Mouse (Mus musculus) erythroid progenitor cell, adult 5-6 weeks (primary cell): ENCODE results near the gene Rftn2. TPM values are rescaled to one million over a fixed set of nuclear protein-coding genes. Genes with fewer than 3 reads are reported as not detected.

ENCODE experiments used
- ATAC-seq: replicated peaks from 2 replicates; pipeline ENCODE4 v1.8.0; 2016; ENCODE audit warnings: moderate number of reproducible peaks, mild to moderate bottlenecking, moderate TSS enrichment, inconsistent platforms; ENCODE audit not compliant: poor library complexity, low FRiP score, severe bottlenecking
- total RNA-seq, 2 experiments: library from RNA; stranded (forward) in 1 of 2; stranded (reverse) in 1 of 2; fragments of 150-400 nt in 1 of 2; fragments of 186-747, 209-891 nt in 1 of 2; gene quantifications; 2 replicates each; pipeline versions ENCODE4 v1.2.3 to v1.2.4; 2015 to 2017; ENCODE audit warnings: low replicate concordance in 2 of 2

Gene Rftn2
- total RNA-seq (2015; ENCODE audit: low replicate concordance) (not detected in 2 replicates), total RNA-seq (2017; ENCODE audit: low replicate concordance) (not detected in 2 replicates)

DNA sequence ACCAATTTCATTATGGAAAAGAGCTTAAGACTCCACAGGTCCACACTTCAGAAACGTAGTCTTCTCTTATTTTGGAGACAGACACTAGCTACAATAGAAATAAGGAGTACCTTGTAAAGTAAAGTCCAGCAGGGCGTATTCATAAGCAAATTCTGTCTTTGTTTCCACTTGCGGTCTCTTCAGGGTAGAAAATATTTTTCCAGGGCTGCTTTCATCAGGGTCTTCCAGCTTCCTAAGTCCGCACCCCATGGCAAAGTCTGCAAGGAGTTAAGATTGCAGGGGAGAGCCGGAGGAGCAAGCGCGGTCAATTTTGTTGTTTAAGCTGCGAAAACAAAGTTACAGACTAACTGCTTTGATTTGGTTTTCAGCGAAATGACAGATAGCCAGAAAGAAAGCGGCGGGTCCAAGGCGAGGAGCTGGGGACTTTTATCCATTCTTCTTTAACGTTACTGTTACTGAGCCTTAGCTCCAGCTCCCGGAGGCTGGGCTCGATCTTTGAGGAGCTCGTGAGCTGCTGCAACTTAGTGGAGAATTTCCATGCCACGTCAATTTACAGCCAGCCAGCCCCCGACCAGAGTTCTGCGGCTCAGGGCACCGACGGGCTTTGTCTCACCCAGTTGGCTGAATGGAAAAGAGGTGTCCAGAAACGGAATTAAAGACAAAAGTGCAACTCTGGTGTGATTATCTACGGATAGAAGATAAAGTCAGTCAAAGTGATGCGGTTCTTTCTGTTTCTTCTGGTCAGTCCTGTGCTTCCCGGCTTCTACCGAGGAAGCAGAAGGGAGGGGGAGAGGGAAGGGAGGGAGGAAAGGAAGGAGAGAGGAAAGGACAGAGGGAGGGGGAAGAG is at the start of gene Rftn2:
Gene Rftn2, minus strand, starts transcription at position 772 of the 847 bp plus-strand sequence.
- no peak for ATAC-seq

DNA sequence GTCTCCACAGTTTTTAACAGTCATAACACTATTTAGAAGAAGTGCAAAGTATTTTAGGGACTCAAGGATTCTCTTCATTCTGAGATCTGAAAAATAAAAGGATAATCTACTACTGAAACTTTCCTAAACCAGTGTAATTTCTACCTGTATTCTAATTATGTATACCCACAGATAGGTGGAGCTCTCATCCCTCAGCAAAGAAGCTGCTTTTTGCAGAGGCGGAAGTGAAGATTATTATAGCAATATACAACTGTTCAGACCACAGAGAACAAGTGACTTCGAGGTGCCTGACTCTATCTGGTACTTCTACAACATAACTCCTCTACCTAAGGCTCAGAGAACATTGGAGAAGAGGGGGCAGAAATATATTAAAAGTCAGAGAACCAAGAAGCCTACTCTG is 38.9 kb upstream of the Rftn2 start:
- no peak for ATAC-seq

DNA sequence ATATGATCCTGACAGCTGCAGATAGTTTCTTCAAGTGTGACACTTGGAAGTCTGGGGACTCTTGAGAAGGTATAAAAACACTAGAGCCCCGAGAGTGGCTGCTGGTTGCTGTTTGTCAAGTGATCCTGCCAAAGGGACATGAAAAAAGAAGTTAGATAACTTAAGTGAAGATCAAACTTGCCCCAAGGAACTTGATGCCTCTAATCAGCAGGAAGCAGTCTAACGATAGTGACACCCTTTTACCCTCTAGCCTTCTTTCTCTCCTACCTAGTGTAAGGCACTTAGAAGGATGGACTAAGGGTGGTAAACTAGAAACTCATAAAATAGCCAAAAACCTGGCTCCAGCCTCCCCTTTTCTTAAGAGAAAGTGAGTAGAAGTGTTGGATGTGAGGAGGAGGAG is 37.8 kb upstream of the Rftn2 start:
- ATAC-seq: no peak

DNA sequence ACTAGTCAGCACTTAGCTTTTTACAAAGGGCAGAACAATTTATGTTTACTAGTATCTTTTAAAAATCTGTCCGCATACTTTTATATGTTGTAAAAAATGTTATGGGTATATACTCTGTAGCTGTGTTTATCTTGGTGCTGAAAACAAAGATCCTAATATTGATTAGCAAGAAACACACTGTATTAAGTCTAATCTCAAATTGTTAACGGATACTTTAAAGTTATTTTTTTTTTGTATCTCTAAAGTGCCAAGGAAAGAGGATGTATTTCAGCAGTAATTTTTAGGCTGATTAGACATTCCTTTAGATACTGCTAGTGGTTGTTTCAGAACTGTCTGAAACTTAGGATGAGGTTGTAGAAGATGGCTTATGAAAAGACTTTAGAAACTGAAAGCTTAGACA is 19.8 kb upstream of the Rftn2 start:
- ATAC-seq: no peak

DNA sequence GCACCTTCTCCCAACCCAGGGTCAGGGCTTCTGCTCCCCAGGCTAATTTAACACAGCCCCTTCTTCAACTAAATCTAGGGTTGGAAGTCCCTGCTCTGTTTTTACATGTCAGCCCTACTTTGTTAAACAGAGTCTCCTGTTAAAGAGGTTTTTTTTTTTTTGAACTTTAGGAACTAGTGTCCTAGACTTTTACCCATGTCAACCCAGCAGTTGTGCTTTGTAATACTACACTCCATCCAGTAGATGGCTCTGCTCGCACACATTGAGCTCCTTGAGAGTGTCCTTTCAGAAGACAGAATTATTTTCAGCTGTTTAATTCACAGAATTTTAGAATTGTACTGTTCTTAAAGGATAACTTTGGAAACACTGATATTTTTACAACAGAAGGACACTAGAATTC is 12.7 kb upstream of the Rftn2 start:
- peak; percentile 52 for ATAC-seq

DNA sequence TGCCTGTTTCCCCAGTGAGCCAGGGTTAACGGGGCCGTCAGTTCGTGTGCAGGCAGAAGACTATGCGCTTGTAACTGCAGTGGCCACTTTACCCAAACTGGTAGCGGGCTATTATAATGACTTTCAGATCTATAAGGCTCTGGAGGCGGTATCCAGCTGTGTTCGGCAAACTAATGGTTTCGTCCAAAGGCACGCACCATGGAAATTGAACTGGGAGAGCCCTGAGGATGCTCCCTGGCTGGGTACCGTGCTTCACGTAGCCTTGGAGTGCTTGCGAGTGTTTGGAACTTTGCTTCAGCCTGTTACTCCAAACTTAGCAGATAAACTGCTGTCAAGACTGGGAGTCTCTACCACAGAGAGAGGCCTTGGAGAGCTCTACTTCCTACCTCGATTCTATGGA is 11.9 kb upstream of the Rftn2 start:
- ATAC-seq: no peak

DNA sequence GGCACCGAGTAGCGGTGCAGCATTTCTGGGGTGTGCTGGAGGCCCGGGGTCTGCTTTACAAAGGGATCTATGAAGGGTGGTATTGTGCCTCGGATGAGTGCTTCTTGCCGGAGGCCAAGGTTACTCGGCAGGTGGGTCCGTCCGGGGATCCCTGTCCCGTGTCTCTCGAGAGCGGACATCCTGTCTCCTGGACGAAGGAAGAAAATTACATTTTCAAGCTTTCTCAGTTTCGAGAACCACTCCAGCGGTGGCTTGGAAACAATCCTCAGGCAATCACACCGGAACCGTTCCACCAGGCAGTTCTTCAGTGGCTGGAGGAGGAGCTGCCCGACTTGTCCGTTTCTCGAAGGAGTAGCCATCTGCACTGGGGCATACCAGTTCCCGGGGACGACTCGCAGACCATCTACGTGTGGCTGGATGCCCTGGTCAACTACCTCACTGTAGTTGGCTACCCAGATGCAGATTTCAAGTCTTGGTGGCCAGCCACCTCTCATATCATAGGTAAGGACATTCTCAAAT is 11.1 kb upstream of the Rftn2 start:
- ATAC-seq: peak; percentile 40

DNA sequence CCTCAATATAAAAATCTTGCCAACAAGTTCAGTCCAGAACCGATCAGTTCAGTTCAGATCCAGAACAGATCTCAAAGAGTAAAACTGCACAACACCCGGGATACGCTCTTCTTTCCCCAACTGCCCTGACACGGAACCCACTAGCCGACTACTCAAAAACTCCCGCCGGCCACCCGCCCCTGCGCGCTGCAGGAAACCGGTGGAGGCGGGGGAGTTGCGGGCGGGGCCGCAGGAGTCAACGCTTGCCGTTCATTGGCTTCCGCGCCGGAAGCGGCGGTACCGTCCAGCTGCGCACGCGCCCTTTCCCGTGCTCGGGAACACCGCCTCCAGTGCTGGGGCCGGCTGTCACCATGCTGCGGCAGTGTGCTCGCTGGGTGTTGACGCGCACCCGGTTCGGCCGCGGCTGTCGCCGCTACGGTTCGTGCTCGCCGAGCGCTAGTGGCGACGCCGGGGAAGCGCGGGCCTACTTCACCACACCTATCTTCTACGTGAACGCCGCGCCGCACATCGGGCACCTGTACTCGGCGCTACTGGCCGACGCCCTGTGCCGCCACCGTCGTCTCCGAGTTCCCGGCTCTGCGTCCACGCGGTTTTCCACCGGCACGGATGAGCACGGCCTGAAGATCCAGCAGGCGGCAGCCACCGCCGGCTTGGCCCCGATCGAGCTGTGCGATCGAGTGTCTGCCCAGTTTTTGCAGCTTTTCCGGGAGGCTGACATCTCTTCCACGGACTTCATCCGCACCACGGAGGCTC is 10.5 kb upstream of the Rftn2 start, which contains the start of gene Mars2:
Gene Mars2, plus strand, starts transcription at position 288 of the 753 bp plus-strand sequence.
- ATAC-seq: peak; percentile 94

DNA sequence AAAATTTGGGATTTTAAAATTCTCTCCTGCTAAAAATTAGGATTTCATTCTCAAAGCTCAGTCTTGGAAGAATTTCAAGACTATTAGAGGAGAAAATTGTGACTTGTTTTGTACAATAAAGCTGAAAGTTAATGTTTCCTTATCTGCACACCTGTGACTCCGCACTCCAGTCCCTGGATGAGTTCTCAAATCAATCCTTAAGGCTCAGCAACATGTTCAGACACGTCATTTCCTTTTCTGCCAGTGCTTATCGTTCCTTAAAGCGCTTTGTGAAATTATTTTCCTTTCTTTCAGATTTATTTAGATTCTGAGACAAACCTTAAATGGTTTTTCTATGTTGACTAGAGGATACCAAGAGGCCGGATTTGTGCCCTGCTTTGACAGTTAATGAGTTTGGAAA is 9.9 kb upstream of the Rftn2 start:
- no peak for ATAC-seq

DNA sequence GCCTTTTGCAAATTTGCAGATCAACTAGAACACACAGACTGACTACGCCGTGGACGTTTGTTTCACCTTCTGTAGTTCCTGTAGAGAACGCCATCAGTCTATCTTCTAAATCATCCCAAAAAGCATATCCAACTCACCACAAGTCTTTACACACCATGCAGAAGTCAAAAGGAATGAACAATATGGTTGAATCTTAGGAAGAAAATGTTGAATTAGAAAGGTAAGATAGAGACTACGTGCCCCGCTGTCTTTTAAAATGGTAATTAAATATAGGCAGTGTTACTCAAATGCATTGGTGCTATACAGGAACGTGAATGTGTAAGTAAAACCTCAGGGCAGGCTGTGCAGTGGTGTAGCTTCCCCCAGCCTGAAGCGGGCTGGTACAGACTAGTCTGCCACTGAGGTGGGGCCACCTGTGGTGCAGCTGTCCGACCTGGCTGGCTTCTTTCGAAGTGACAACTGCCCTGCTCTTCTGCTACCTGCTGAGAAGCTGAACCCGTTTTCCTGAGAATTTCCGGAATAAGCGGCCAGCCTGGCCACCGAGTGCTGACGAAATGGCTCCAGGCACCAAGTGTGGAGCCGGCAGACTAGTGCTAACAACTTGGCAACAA is 8.4 kb upstream of the Rftn2 start:
- ATAC-seq: no peak

DNA sequence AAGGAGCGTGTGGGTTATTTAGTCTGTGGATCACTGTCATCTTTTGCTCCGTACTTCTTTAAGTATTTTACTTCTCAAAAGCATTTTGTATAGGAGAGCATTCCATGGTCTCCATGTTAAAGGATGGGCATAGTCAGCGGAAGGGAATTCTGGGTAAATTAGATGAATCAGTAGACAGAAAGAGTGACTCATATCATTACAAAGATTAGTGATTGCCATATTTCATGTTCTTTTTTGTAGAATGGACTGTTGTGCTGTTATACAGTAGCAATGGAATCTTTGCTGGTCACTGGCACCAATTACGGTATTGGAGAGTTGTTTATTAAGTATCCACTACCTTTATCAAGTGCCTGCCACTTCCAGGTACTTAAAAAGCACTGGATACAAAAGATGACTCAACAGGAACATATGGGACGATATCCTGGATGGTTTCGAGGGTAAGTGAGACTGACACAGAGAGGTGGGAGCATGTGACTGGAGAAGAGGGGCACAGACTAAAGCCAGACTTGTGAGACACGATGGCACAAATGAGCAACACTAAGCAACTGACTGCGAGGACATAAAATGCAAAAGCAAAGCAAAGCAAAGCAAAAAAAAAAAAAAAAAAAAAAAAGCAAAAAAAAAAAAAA is 1.8 kb upstream of the Rftn2 start:
- ATAC-seq: no peak

DNA sequence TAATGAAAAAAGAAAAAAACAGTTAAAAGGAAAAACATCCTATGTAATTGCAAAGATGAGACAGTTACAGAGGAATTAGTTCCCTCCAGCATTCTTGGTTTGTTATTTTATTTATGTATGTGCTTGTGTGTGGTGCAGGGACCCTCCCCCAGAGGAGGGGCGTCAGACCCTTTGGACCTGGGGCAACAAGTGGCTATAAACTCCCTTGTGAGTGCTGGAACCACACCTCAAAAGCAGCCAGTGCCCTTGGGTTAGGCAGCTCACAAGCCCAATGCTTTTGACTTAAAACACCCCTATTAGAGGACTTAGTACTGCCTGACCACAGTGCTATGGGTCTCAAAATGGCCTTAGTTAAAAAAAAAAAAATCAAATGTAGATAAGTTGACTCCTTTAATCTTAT is 794 bp upstream of the Rftn2 start:
- no peak for ATAC-seq

DNA sequence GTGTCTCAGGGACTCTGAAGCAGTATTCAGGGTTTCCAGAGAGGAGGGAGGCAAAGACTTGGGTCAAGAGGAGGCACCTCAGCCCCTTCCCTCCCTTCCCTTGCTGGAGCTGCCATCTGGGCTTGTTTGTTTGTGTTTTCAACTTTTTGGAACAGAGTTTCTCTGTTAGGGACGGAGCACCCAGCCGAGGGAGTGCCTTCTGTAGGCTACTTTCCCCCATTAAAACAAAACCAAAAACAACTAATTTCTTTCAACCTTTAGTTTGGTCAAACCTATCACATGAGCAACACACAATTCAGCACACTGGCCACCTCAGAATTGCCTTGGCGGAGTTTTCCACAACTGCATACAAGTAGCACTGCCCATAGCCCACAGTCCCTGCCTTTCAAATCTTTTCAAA is 1.2 kb downstream of the Rftn2 start:
- no peak for ATAC-seq

DNA sequence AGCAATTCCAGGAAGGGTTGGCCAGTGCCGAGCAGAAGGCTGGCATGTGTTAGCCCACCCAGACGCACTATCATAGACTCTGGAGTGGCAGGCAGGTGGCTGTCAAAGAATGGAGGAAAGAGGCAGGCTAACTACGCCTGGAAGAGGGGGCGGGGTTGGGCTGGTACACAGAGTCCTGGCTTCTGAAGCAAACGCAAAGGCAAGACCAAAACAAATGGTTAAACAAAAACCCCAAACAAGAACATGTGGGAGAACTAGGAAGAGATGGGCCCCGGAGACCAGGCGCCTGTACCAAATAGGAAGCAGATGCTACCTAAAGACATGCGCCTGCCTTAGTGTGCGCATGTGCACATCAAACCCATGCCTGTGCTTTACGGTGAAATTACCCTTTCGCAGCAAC is 2.5 kb downstream of the Rftn2 start:
- no peak for ATAC-seq

DNA sequence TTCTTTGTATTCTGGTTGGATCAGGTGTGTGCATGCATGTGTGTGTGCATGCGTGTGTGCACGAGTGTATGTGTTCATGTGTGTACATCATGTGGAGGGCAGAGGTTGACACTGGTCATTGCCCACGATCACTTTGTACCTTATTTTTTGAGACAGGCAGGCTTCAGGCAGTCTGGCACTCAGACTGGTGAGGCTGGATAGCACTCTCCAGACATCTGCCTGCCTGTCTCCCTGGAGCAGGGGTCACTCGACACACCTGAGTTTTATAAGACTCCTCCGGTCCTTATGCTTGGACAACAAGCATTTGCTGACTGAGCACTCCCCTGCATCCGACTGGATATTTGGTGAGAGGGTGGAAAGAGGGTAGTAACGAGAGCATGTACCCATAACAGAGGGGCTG is 3.6 kb downstream of the Rftn2 start:
- no peak for ATAC-seq

DNA sequence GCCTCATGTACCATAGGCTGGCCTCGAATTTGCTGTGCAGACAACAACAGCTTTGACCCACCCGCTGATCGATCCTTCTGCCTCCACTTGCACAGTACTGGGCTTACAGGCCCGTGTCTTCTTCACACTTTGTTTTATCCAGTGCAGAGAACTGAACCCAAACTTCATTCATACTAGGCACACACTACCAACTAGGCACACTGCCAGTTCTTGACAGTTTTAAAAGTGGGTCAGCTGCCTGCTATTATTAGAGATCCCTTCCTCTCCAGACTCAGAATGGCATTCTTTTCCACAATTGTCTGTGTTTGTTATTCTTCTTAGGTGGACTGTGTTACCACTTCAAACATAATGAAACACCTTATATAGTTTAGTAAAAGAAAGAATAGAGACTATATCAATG is 5.2 kb downstream of the Rftn2 start:
- ATAC-seq: no peak

DNA sequence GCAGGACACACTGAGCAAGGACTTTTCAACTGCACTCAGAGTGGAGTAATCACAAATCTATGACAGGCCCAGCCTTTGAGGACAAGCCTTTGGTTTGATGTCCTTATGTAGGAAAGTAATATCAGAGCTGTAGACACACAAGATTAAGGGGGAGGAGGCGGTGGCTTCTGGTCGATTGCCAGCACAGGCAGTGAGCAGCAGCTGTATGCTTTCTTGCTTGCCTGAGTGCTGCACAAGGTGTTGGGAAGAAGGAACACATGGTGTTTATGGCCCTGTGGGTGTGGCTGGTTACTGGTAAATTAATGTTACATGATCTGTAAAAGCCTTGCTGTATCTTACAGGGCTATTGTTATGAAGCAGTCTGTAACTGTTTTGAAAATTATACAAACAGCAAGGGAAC is 9.4 kb downstream of the Rftn2 start:
- no peak for ATAC-seq

DNA sequence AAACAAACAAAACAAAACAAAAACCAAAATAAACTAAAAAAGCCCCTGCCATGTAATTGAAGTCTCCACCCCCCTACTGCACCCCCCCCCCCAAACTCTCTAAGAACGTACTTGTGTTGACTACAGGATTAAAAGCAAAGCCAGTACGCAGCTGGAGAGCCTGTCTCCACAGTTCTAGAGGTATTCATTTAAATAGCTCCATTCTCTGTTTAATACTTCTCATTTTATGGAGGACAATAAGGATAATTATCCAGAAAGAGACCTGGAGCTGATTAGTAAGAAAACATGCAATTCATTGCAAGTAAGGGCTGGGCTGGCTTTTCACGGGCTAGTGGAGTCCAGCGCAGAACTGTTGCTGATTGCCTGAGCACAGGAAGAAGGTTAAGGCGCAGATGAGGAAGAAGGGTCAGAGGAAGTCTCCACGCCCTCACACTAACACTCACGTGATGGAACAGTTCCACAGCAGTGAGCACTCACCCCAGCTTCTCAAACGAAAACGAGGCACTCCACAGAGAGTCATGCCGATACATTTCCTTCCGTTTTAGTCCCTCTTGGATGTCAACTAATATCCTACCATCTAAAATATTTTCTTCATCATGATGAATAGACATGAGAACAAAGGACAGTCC is 11.3 kb downstream of the Rftn2 start:
- no peak for ATAC-seq

DNA sequence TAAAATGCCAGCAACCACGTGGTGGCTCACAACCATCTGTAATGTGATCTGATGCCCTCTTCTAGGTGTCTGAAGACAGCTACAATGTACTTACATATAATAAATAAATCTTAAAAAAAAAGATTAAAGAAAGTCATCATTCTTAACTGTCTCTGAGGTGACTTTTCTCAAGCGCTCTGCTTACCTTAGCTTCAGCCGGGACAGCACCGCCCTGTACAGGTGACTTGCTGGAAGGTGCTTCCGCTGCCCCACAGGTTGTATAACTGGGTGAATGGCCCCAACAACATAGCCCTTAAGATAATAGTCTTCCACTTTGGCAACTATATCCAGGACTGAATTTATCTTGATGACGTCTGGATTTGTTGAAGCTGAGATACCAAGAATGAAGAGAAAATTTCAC is 12.6 kb downstream of the Rftn2 start:
- ATAC-seq: no peak

DNA sequence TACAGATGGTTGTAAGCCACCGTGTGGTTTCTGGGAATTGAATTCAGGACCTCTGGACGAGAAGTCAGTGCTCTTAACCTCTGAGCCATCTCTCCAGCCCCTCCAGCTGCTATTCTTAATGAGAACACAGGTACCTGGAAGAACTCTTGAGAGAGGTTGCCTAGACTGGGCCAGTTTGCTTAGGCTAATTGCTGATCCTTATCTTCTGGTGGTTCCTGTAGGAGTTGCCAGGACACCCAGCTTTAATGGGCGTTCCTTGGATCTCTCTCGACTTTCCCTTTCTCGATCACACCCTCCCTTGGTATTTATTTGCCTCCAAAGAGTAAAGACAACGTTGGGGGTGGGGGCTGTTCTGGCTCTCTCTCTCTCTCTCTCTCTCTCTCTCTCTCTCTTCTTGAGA is 13.1 kb downstream of the Rftn2 start:
- no peak for ATAC-seq
